Mouse (Mus musculus) erythroblast, embryonic 14.5 days (primary cell): ENCODE results near the gene H6pd. TPM values are rescaled to one million over a fixed set of nuclear protein-coding genes. Genes with fewer than 3 reads are reported as not detected.

Source experiments
- H3K27me3 ChIP-seq: 2 replicates; pipeline ENCODE4 v1.6.1; 2012; ENCODE audit warnings: inconsistent platforms; ENCODE audit not compliant: control insufficient read depth
- H3K36me3 ChIP-seq: 2 replicates; pipeline ENCODE4 v1.6.1; 2012; ENCODE audit warnings: mild to moderate bottlenecking, inconsistent platforms; ENCODE audit not compliant: control insufficient read depth
- H3K4me1 ChIP-seq: 2 replicates; pipeline ENCODE4 v1.6.1; 2012; ENCODE audit warnings: inconsistent platforms; ENCODE audit not compliant: control insufficient read depth
- H3K4me3 ChIP-seq: replicated peaks from 2 replicates; pipeline ENCODE3; 2012; ENCODE audit warnings: moderate library complexity, mild to moderate bottlenecking, inconsistent platforms
- H3K9me3 ChIP-seq: 2 replicates; pipeline ENCODE4 v1.6.1; 2012; ENCODE audit warnings: low read length, inconsistent platforms, mixed read lengths; ENCODE audit not compliant: control insufficient read depth
- GATA1 ChIP-seq: IDR thresholded peaks from 2 replicates; pipeline ENCODE4 v1.6.1; 2012; ENCODE audit warnings: low read length, inconsistent platforms, mixed read lengths
- TAL1 ChIP-seq: IDR thresholded peaks from 3 replicates; pipeline ENCODE4 v1.6.1; 2012; ENCODE audit warnings: low read length, inconsistent platforms, mixed read lengths
- polyA plus RNA-seq: library from polyadenylated mRNA; stranded (reverse); fragments of >175 nt; gene quantifications from 2 replicates; pipeline ENCODE4 v1.2.3, GENCODE M21; 2012

Gene H6pd
- polyA plus RNA-seq, 1 experiment, result 0.06 TPM

DNA sequence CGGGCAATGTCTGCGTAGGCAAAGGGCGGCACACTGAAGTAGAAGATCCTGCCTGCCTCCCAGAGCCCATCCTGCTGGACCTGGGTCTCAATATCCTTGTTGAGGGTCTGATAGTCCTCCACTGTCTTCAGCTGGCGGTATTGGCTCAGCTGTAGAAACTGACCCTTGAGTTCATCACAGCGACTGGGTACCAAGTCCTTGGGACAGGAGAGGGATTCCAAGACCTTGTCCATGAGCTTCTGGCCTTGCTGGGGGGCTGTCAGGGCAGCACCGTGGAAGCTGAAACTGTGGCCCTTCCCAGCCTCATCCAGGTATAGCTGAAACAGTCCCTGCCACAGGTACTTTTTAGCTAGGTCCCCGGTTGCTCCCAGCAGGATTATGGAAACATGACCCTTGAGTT lies 12.9 kb downstream of the H6pd start:
- TF ChIP-seq GATA1 (no peak), TAL1 (no peak)
- Histone ChIP-seq H3K4me3 (no peak overlapping the region), H3K36me3 (peaks cover 20% of the 10 kb centered on the region; the same call in 1 of the 2 replicates), H3K27me3 (no peaks in the 10 kb centered on the region), H3K9me3 (no peaks in the 10 kb centered on the region), H3K4me1 (peaks cover 9% of the 10 kb centered on the region)

DNA sequence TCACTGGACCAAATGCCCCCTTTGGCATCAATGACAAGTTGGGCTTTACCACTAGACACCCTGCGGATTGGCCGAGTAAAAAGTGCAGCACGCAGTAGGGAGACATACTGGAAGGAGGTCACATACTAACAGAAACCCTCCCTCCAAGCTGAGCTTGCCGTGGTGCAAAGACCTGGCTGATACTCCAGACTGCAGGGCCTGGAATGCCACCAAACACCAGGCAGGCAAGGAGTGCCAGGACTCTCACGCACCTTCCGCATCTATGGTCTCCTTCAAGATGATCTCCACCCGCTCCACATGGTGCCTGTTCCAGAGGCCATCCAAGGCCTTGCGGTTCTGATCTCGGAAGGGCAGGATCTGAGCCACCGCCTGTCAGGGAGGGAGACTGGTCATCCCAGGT lies 14.6 kb downstream of the H6pd start:
- Histone ChIP-seq H3K4me3 (no peak overlapping the region), H3K9me3 (no peaks in the 10 kb centered on the region), H3K4me1 (peaks cover 14% of the 10 kb centered on the region), H3K36me3 (peaks cover 20% of the 10 kb centered on the region; the same call in 1 of the 2 replicates), H3K27me3 (no peaks in the 10 kb centered on the region)
- TF ChIP-seq GATA1 (no peak), TAL1 (no peak)

GRCm38 (mm10) chr4:149992670-149993032 lies 16.2 kb downstream of the H6pd start:
- TF ChIP-seq GATA1, result no peak
- TF ChIP-seq TAL1, result no peak
- Histone ChIP-seq H3K27me3 (no peaks in the 10 kb centered on the region), H3K4me1 (peaks cover 19% of the 10 kb centered on the region), H3K4me3 (no peak overlapping the region), H3K9me3 (no peaks in the 10 kb centered on the region), H3K36me3 (peaks cover 20% of the 10 kb centered on the region; the same call in 1 of the 2 replicates)

DNA sequence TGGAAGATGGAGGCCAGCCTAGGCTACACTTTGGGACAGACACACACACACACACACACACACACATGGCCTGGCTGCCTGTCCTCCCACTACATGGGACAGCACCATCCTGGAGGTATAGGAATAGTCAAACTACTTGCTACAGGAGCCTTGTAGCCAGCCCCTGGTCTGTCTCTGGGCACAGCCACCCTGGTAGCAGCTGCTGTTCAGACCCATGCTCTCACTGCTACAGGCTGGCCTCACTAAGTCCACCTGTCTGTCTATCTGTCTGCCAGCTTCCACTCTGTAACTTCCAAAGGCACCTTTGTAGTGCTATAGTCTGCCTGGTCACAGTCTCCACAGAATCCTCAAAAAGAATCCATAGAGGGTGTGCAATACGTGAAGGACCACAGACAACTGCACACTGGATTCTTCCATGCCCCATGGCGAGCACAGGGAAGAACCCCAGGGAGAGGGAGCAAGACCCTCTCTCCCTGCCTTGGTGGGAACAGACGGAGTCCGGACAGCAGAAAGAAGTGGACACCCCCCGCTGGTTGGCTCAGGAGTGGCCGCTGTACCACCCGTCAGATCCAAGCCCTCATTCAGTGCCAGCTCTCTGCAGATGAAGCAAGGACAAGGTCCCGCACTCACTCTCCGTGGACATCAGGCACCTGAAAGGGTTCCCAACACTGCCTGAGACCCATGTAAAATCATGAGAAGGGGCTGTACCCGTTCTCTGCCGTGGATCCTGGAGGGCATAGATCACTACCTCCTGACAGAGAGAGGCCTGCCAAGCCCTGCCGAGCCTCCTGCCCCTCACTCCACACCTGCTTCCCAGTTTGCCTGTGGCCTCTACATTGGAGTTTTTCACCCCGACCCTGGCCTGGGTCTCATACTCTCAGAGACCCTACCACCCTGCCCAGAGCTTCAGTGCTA lies 16.8 kb downstream of the H6pd start:
- Histone ChIP-seq H3K27me3 (no peaks in the 10 kb centered on the region), H3K4me3 (no peak overlapping the region), H3K9me3 (no peaks in the 10 kb centered on the region), H3K36me3 (peaks cover 20% of the 10 kb centered on the region; the same call in 1 of the 2 replicates), H3K4me1 (peaks cover 19% of the 10 kb centered on the region)
- TF ChIP-seq TAL1 (no peak), GATA1 (no peak)

- TF ChIP-seq GATA1, result no peak
- TF ChIP-seq TAL1, result no peak
- Histone ChIP-seq H3K36me3 (peaks cover 22% of the 10 kb centered on the region; the same call in 1 of the 2 replicates), H3K9me3 (no peaks in the 10 kb centered on the region), H3K27me3 (no peaks in the 10 kb centered on the region), H3K4me3 (no peak overlapping the region), H3K4me1 (peaks cover 19% of the 10 kb centered on the region)
Observed at GRCm38 (mm10) chr4:149990954-149991633, 17.7 kb downstream of the H6pd start.

DNA sequence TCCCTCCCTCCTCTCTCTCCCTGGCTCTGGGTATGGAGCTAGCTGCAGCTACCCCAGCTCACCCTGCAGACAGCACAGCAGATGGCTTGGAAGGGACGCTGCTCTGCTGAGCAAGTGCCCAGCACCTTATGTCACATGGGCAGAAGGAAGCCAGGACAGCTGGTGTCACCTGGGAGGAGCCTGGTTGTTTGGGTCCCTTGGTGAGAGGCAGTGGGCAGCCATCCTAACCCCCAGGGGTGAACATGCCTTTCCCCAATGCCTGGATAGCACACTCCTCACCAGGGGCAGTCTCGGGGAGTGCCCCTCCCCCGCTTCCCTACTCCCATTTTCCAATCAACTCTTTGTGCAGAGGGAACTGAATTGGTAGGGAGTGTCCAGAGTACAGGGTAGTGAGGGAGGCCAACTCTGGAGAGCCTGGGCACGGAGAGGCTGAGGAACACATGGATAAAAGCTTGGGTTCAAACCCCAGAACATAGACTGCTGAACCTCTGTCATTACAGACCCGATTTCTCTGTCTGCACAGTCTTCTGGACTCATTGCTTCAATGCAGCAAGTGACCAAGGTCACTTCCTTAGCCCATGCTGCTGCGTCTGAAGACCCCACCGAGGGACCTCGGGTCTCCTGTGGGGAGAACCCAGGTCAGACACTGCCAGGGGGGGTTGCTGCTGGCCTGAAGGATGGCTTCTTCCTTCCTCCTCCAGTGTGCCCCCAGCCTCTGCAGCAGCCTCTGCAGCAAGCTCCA lies 18.4 kb downstream of the H6pd start:
- Histone ChIP-seq H3K27me3 (no peaks in the 10 kb centered on the region), H3K9me3 (no peaks in the 10 kb centered on the region), H3K36me3 (peaks cover 20% of the 10 kb centered on the region), H3K4me3 (no peak overlapping the region), H3K4me1 (peaks cover 16% of the 10 kb centered on the region)
- TF ChIP-seq TAL1 (no peak), GATA1 (no peak)

- no peak for TF ChIP-seq TAL1
- TF ChIP-seq GATA1, result no peak
Observed at GRCm38 (mm10) chr4:149988931-149989556, 19.8 kb downstream of the H6pd start.

GRCm38 (mm10) chr4:149988301-149988700 lies 20.5 kb downstream of the H6pd start:
- H3K36me3 ChIP-seq, result peaks cover 30% of the 10 kb centered on the region

More at GRCm38 (mm10) chr4:149988931-149989556, 19.8 kb downstream of the H6pd start:
- no peaks in the 10 kb centered on the region for H3K27me3 ChIP-seq
- H3K4me3 ChIP-seq, result peak overlapping the region; percentile 40
- H3K4me1 ChIP-seq, result peaks cover 16% of the 10 kb centered on the region
- H3K36me3 ChIP-seq, result peaks cover 23% of the 10 kb centered on the region
- H3K9me3 ChIP-seq, result no peaks in the 10 kb centered on the region

More at GRCm38 (mm10) chr4:149988301-149988700, 20.5 kb downstream of the H6pd start:
- Histone ChIP-seq H3K27me3 (no peaks in the 10 kb centered on the region), H3K4me3 (no peak overlapping the region), H3K9me3 (no peaks in the 10 kb centered on the region), H3K4me1 (peaks cover 16% of the 10 kb centered on the region)
- no peak for TF ChIP-seq TAL1
- no peak for TF ChIP-seq GATA1
